15 mouse cellular contexts compared by ENCODE assay signal in the genomic region with DNA sequence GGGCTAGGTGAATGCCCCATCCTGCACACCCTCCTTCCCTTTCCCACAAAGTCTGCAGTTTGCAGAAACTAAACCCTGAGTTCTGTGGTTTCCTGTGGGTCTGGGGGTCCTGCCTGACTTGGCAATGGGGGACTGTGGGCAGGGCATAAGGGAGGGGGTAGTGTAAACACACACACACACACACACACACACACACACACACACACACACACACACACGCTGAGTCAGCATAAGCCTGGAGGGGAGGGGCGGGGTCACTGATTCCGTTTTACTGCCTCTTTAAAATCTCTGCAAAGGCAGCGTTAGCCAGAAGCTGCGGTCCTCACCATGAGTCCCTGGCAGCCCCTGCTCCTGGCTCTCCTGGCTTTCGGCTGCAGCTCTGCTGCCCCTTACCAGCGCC. TPM values are rescaled to one million over a fixed set of nuclear protein-coding genes. Genes with fewer than 3 reads are reported as not detected.
A peak's percentile ranks its signal among the peaks of the same experiment; 100 is the strongest.
DNase-seq lines count a peak whose midpoint lies in the region; ATAC-seq and TF ChIP-seq lines count a peak whose summit lies in the region.
"Had no signal": no experiment of that assay in that cellular context is flagged by ENCODE, and none has a peak within 500 bp of the region (broad histone marks: within the 10 kb centered on the region; RNA-seq: fewer than 3 reads in every experiment).

No protein-coding gene starts in this region.

- ATAC-seq in hindbrain, embryonic 16.5 days: no peak
- ATAC-seq in hindbrain, embryonic 14.5 days (ENCODE audit: low FRiP score): no peak
- ATAC-seq in common myeloid progenitor, adult 5-6 weeks (replicated peaks; ENCODE audit: low read depth, poor library complexity, severe bottlenecking): peak; percentile 26
- ATAC-seq in megakaryocyte, adult 5-6 weeks (ENCODE audit: poor library complexity, severe bottlenecking): peak; percentile 33
- ATAC-seq: forebrain, embryonic 16.5 days had no signal

- 13% methylated on average over 7 of the region's 7 CpGs for WGBS in hindbrain, embryonic 16.5 days
- 14% methylated on average over 6 of the region's 7 CpGs for WGBS in hindbrain, embryonic 14.5 days

- no peaks in the 10 kb centered on the region for H3K36me3 ChIP-seq in hindbrain, embryonic 16.5 days (ENCODE audit: control insufficient read depth, insufficient read depth, low read length)
- H3K36me3 ChIP-seq in hindbrain, embryonic 14.5 days (replicated peaks; ENCODE audit: control insufficient read depth, insufficient read depth): no peaks in the 10 kb centered on the region
- no peaks in the 10 kb centered on the region for H3K36me3 ChIP-seq in CH12.LX (replicated peaks in 1 of 2; ENCODE audit: control insufficient read depth in 1 of 2, insufficient read depth in 1 of 2, low read length in 1 of 2)
- H3K36me3 ChIP-seq: G1E; liver, embryonic 15.5 days had no signal

- TF ChIP-seq CTCF in CH12.LX (conservative IDR thresholded peaks at IDR 0.05 in 1 of 2, IDR thresholded peaks at IDR 0.05 in 1 of 2; ENCODE audit: low read depth in 2 of 2, low read length in 2 of 2): no peak

- dilution Hi-C loops in CH12.LX (cut with MboI; ENCODE audit: extremely low pct_ligation_motif_present, extremely low pct_unique_long_range_greater_than_20kb, low sequenced_read_pairs): no loop called here

- no peak overlapping the region for H3K4me2 ChIP-seq in hindbrain, embryonic 16.5 days (ENCODE audit: low read length)
- H3K4me2 ChIP-seq in hindbrain, embryonic 14.5 days (replicated peaks): no peak overlapping the region
- no peak overlapping the region for H3K4me2 ChIP-seq in CH12.LX (ENCODE audit: insufficient read depth, low read depth, poor library complexity, severe bottlenecking)
- H3K4me2 ChIP-seq: liver, embryonic 15.5 days had no signal

- peak overlapping the region; percentile 12; the same call in 1 of the 2 replicates for H3K4me3 ChIP-seq in hindbrain, embryonic 16.5 days (ENCODE audit: low read length)
- H3K4me3 ChIP-seq in hindbrain, embryonic 14.5 days (replicated peaks; ENCODE audit: low read length): no peak overlapping the region
- H3K4me3 ChIP-seq in CH12.LX (replicated peaks in 1 of 3; ENCODE audit: low read depth in 2 of 3, low read length in 2 of 3, poor library complexity in 1 of 3): no peak overlapping the region
- H3K4me3 ChIP-seq: left cerebral cortex, adult 2 months had no signal

- peak overlapping the region; percentile 35 for H3K9ac ChIP-seq in hindbrain, embryonic 16.5 days (ENCODE audit: low read depth, low read length)
- no peak overlapping the region for H3K9ac ChIP-seq in hindbrain, embryonic 14.5 days
- H3K9ac ChIP-seq in CH12.LX (ENCODE audit: insufficient read depth, low read depth): no peak overlapping the region
- H3K9ac ChIP-seq: liver, embryonic 15.5 days had no signal

- no peak for DNase-seq in hindbrain, embryonic 14.5 days (ENCODE audit: low spot score)
- DNase-seq in CH12.LX (ENCODE audit: extremely low read depth): no peak
- DNase-seq in lung, postnatal 36 days: no peak
- DNase-seq in kidney, adult 8-10 months: no peak
- DNase-seq: cerebellum, postnatal 25 days; gastrocnemius, postnatal 14 days; spleen, adult 18-20 months had no signal

- H3K27me3 ChIP-seq in hindbrain, embryonic 16.5 days (replicated peaks; ENCODE audit: control insufficient read depth, insufficient read depth, low read length): peaks cover 45% of the 10 kb centered on the region
- H3K27me3 ChIP-seq in hindbrain, embryonic 14.5 days (ENCODE audit: control insufficient read depth, insufficient read depth, low read length): peaks cover 55% of the 10 kb centered on the region
- H3K27me3 ChIP-seq in CH12.LX (replicated peaks): peaks cover 62% of the 10 kb centered on the region

- H3K27ac ChIP-seq in hindbrain, embryonic 16.5 days (ENCODE audit: low read depth, low read length): no peak overlapping the region
- no peak overlapping the region for H3K27ac ChIP-seq in hindbrain, embryonic 14.5 days
- H3K27ac ChIP-seq in CH12.LX (ENCODE audit: insufficient read depth, low read depth): no peak overlapping the region
- H3K27ac ChIP-seq: left cerebral cortex, adult 2 months; liver, embryonic 15.5 days; macrophage had no signal

- H3K9me3 ChIP-seq in hindbrain, embryonic 16.5 days (ENCODE audit: control insufficient read depth, low read length): no peaks in the 10 kb centered on the region
- H3K9me3 ChIP-seq in hindbrain, embryonic 14.5 days (ENCODE audit: control insufficient read depth, low read length): no peaks in the 10 kb centered on the region
- H3K9me3 ChIP-seq in CH12.LX (replicated peaks; ENCODE audit: low read length): peaks cover 6% of the 10 kb centered on the region
- H3K9me3 ChIP-seq: liver, embryonic 15.5 days had no signal

- no peak for TF ChIP-seq POLR2A in CH12.LX (IDR thresholded peaks at IDR 0.05; ENCODE audit: low read depth, low read length)

- no peak for TF ChIP-seq EP300 in CH12.LX (IDR thresholded peaks at IDR 0.05; ENCODE audit: low read length)

- in situ Hi-C loops in CH12.LX (cut with MboI; ENCODE audit: low pct_ligation_motif_present, low pct_unique_long_range_greater_than_20kb, low sequenced_read_pairs): loop anchor here (10.0 kb wide), 1 partner anchor 417 kb away; the partner anchor contains the start of gene Zfp663

- TF ChIP-seq RAD21 in CH12.LX (IDR thresholded peaks at IDR 0.05; ENCODE audit: low read depth, low read length): no peak

- peaks cover 8% of the 10 kb centered on the region for H3K4me1 ChIP-seq in hindbrain, embryonic 16.5 days (ENCODE audit: control insufficient read depth, insufficient read depth, low read depth, low read length)
- H3K4me1 ChIP-seq in hindbrain, embryonic 14.5 days (replicated peaks; ENCODE audit: control insufficient read depth, insufficient read depth, low read length): no peaks in the 10 kb centered on the region
- H3K4me1 ChIP-seq in CH12.LX (ENCODE audit: control insufficient read depth in 1 of 2, insufficient read depth in 2 of 2): peaks cover 1 to 13% of the 10 kb centered on the region in 2 experiments; a peak in 3 of 4 replicates

- no peaks in the 10 kb centered on the region for H3K79me2 ChIP-seq in CH12.LX (replicated peaks; ENCODE audit: control insufficient read depth, extremely low read depth, insufficient read depth, poor library complexity, severe bottlenecking)

TF ChIP-seq in CH12.LX, 34 proteins besides CTCF, POLR2A, EP300 and RAD21:
- TF ChIP-seq MAFK (IDR thresholded peaks at IDR 0.05; ENCODE audit: insufficient replicate concordance, low read length): peak; percentile 45; the same call in 1 of the 2 replicates
- TF ChIP-seq E2F4 (IDR thresholded peaks at IDR 0.05; ENCODE audit: insufficient replicate concordance, low read depth, low read length): no peak

RNA-seq across cellular contexts. Expression of gene Mmp9, which starts 7.3 kb away (rescaled TPM):
- 22.5 and 29.3 TPM in 2 replicates for polyA plus RNA-seq in hindbrain, embryonic 16.5 days (2015; fragmentation: Nextera tagmentation; extraction: Ambion mirVana)
- polyA plus RNA-seq in hindbrain, embryonic 14.5 days (2014; fragmentation: Nextera tagmentation; extraction: Ambion mirVana): 28.8 and 33.2 TPM in 2 replicates
- total RNA-seq in CH12.LX (2012; rRNA removed) (not detected in 2 replicates), CH12.LX (2014; rRNA removed) (not detected in 2 replicates)
- polyA plus RNA-seq in CH12.LX (2012; ENCODE audit: insufficient read length, low read depth): not detected in 2 replicates
- total RNA-seq in common myeloid progenitor, adult 5-6 weeks (2017): 1.0 and 1.1 TPM in 2 replicates
- total RNA-seq in megakaryocyte, adult 5-6 weeks (2015): 326 and 367 TPM in 2 replicates
- total RNA-seq in megakaryocyte, adult 5-6 weeks (2017): 217 and 317 TPM in 2 replicates

RNA-seq across cellular contexts. Expression of gene Slc12a5, which starts 12.7 kb away (rescaled TPM):
- 52.7 and 54.9 TPM in 2 replicates for polyA plus RNA-seq in hindbrain, embryonic 16.5 days (2015; fragmentation: Nextera tagmentation; extraction: Ambion mirVana)
- polyA plus RNA-seq in hindbrain, embryonic 14.5 days (2014; fragmentation: Nextera tagmentation; extraction: Ambion mirVana): 62.1 and 73.6 TPM in 2 replicates
- 0.30 and 0.34 TPM in 2 replicates for total RNA-seq in CH12.LX (2012; rRNA removed)
- total RNA-seq in CH12.LX (2014; rRNA removed): 0.05 and 0.18 TPM in 2 replicates
- polyA plus RNA-seq in CH12.LX (2012; ENCODE audit: insufficient read length, low read depth): 0.71 and 0.83 TPM in 2 replicates
- 4.2 TPM in 1 of 2 replicates, not detected in the other for total RNA-seq in common myeloid progenitor, adult 5-6 weeks (2017)
- total RNA-seq in megakaryocyte, adult 5-6 weeks (2015): 0.91 and 1.3 TPM in 2 replicates
- total RNA-seq in megakaryocyte, adult 5-6 weeks (2017): 0.48 and 0.89 TPM in 2 replicates
- polyA plus RNA-seq: macrophage had no signal

RNA-seq across cellular contexts. Expression of gene Zfp335, which starts 36.4 kb away (rescaled TPM):
- 13.4 and 17.1 TPM in 2 replicates for polyA plus RNA-seq in hindbrain, embryonic 16.5 days (2015; fragmentation: Nextera tagmentation; extraction: Ambion mirVana)
- 14.6 and 15.4 TPM in 2 replicates for polyA plus RNA-seq in hindbrain, embryonic 14.5 days (2014; fragmentation: Nextera tagmentation; extraction: Ambion mirVana)
- 12.0 and 14.4 TPM in 2 replicates for total RNA-seq in CH12.LX (2012; rRNA removed)
- total RNA-seq in CH12.LX (2014; rRNA removed): 5.0 and 5.2 TPM in 2 replicates
- 13.1 and 16.5 TPM in 2 replicates for polyA plus RNA-seq in CH12.LX (2012; ENCODE audit: insufficient read length, low read depth)
- total RNA-seq in common myeloid progenitor, adult 5-6 weeks (2017): 6.2 and 7.6 TPM in 2 replicates
- total RNA-seq in megakaryocyte, adult 5-6 weeks (2015): 15.6 and 16.1 TPM in 2 replicates
- total RNA-seq in megakaryocyte, adult 5-6 weeks (2017): 9.4 and 10.0 TPM in 2 replicates

Comparison
In these comparisons a context has a peak if more than half of its experiments do, and no peak if none do; other contexts are left out.
1. ATAC-seq: peak in common myeloid progenitor, adult 5-6 weeks (single experiment) and megakaryocyte, adult 5-6 weeks (single experiment); none in hindbrain, embryonic 16.5 days (single experiment) and hindbrain, embryonic 14.5 days (single experiment).
2. RNA of gene Mmp9, which starts 7.3 kb away (total RNA-seq): 217 to 367 TPM in megakaryocyte, adult 5-6 weeks; 1.0 to 1.1 TPM in common myeloid progenitor, adult 5-6 weeks and not detected in CH12.LX; every median in the first group is over 100 times any median in the second.